Mouse (Mus musculus): ENCODE data around the gene Zfp61.

Gene Zfp61

DNA sequence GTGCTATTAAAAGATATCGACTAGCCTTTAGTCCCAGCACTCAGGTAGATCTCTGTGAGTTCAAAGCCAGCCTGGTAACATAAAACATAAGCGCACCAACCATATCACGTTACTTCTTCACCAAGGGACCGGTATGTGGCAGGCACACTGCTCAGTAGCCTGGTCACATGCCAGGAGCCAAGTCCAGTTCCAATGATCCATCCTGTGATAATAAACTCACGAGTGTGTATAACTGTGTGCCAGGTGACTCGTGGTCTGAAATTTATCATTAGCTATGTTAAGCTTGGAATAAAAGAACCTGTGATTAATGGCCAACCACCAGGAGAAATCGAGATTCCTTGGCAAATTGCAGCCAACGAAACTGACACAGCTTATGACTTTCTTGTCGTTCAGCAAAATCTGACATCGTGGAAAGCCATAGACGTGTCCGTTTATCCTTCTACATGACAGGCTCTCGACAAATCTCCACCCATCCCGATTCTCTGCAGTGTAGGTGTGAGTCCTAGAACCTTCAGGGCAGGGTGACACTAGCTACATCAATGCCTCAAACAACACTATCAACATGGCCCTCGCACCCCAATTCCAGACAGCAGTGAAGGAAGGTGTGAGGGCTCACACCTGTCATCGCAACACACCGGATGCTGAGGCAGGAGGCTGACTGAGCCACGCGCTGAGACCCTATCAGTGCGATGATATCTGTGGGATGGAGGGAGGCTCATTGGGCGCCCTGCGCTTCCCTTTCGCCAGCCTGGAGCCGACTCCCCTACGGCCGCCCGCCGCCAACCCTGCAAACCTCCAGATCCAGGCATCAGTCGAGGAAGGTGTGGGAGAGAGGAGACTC is 14.9 kb upstream of the Zfp61 start:
- POLR2A ChIA-PET: interaction anchor here in 3 of 4 experiments (0.7 to 1.7 kb wide), 10 partner anchors 9 to 237 kb away, joined by 3 to 7 read pairs (median 3); partner anchors contain the start of genes Smg9 (in 2 of the 3), Zfp108 (in 1 of the 3), Zfp235 (in 1 of the 3) and Zfp428 (in 1 of the 3)
- CTCF ChIA-PET: interaction anchor here (0.6 to 1.4 kb wide), 4 partner anchors 13 to 25 kb away, joined by 4 to 7 read pairs (median 4); no protein-coding TSS in a partner anchor

GRCm38 (mm10) chr7:24299823-24300481 is 1.1 kb downstream of the Zfp61 start:
- ChIA-PET POLR2A (interaction anchor here (0.5 to 1.9 kb wide), 39 partner anchors 10 to 704 kb away, joined by 3 to 10 read pairs (median 4); partner anchors contain the start of genes Smg9 (in 2 of the 4), Zfp180 (in 2 of the 4), Zfp235 (in 2 of the 4) and Zfp108 (in 1 of the 4)), CTCF (interaction anchor here (0.5 to 1.9 kb wide), 21 partner anchors 10 to 714 kb away, joined by 3 to 20 read pairs (median 4); partner anchors contain the start of gene Zfp108 (in 1 of the 4))

DNA sequence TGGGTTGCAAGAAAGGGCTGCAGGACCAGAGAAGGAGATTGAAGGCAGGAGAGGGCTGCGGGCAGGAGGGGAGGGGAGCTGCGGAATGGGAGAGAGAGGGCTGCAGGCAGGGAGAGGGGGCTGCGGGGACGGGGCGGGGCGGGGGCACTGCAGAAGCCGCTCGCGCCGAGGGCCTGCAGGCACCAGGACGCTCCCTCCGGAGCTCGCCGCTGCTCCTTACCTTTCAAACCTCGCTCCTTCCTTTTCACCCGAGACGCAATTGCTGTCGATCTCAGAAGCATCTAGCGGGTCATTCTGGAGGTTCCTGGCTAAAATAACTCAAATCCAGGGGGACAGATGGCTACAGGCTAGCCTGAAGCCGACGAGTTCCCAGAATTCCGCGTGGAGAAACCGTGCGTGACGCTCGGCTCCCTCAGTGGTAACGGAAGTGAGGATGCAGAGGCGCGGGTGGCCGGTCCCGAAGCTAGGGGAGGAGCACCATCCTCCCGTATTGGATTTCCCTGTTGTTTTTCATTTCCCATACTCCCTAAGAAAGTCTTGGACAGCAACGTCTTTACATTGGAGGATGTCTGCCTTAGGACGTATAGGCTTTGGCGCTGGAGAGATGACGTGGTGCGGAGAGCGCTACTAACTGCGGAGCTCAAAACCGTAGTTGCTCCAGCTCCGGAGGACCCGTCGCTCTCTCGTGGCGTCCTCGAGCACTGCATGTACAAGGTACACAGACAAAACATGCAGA is 1.9 kb downstream of the Zfp61 start:
- ChIA-PET POLR2A (interaction anchor here (0.6 to 1.9 kb wide), 37 partner anchors 10 to 705 kb away, joined by 3 to 10 read pairs (median 4); partner anchors contain the start of genes Smg9 (in 2 of the 4), Zfp180 (in 2 of the 4), Zfp235 (in 2 of the 4) and Zfp108 (in 1 of the 4)), CTCF (interaction anchor here (0.6 to 1.9 kb wide), 17 partner anchors 10 to 676 kb away, joined by 3 to 20 read pairs (median 4); partner anchors contain the start of gene Zfp108 (in 1 of the 4))

GRCm38 (mm10) chr7:24298635-24298972 is 2.4 kb downstream of the Zfp61 start:
- ChIA-PET CTCF (interaction anchor here in 3 of 4 experiments (0.6 to 1.9 kb wide), 9 partner anchors 9 to 676 kb away, joined by 3 to 20 read pairs (median 4); partner anchors contain the start of gene Zfp108 (in 1 of the 3)), POLR2A (interaction anchor here (0.7 to 1.9 kb wide), 18 partner anchors 9 to 301 kb away, joined by 3 to 10 read pairs (median 6); partner anchors contain the start of genes Smg9 (in 2 of the 4), Zfp111 (in 1 of the 4), Zfp180 (in 1 of the 4) and Zfp94 (in 1 of the 4))

DNA sequence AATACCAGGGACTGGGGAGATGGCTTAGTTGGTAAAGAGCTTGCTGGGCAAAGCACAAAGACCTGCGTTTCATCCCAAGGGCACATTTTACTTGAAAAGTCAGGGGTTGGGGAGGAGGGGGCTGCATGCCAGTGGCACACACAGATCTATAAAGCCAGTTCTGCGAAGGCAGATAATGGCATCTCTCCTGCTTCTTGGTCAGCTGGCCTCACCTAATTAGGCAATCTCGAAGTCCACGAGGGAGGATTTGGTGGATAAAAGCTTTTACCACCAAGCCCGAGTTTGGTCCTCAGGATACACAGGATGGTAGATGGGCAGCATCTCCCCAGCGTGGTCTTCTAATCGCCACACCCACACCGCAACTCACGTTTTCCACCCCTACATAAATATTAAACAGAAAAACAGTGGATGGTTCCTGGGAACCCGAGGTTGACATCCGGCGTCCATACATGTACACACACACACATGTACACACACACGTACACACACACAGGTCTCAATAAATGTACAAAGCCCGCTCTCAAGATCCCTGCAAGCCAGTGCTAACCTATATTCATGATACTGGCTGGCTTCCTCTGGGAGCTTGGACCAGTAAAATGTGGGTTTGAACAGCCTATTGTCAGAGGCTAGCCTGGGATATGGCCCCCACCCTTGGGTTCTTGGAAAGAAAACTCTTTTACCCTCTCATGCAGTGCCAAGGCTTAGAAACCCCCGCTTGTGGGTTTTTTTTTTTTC is 3.5 kb downstream of the Zfp61 start:
- ChIA-PET CTCF (interaction anchor here in 1 of 4 experiments (0.5 kb wide), 1 partner anchor 41 kb away, joined by 4 read pairs; no protein-coding TSS in a partner anchor), POLR2A (interaction anchor here in 1 of 4 experiments (0.7 to 1.3 kb wide), 3 partner anchors 15 to 229 kb away, joined by 3 to 6 read pairs (median 5); no protein-coding TSS in a partner anchor)

GRCm38 (mm10) chr7:24296386-24296785 is 4.6 kb downstream of the Zfp61 start:
- ChIA-PET POLR2A (interaction anchor here in 1 of 4 experiments (0.7 kb wide), 1 partner anchor 78 kb away, joined by 3 read pairs; no protein-coding TSS in a partner anchor), CTCF (interaction anchor here in 2 of 4 experiments (0.7 to 1.5 kb wide), 2 partner anchors 9 to 202 kb away, joined by 4 to 6 read pairs; no protein-coding TSS in a partner anchor)

- POLR2A ChIA-PET: no interaction called here
- CTCF ChIA-PET: interaction anchor here in 1 of 4 experiments (1.5 kb wide), 1 partner anchor 8 kb away, joined by 6 read pairs; no protein-coding TSS in a partner anchor
Observed at GRCm38 (mm10) chr7:24295376-24295775, 5.7 kb downstream of the Zfp61 start.

DNA sequence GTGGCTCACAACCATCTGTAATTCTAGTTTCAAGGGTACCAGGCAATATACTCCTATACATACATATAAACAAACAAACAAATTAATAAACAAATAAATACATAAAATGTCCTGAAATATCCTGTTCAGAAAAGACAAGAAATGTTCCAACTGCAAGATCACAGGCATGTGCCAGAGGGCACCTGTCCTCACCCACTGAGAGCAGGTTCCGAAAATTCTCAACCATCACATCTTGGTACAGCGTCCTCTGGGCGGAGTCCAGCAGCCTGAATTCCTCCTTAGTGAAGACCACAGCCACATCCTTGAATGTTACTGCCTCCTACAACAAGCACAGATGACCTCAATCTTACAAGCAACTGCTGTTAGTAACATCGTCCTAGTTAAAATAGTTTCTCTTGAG is 6.3 kb downstream of the Zfp61 start:
- POLR2A ChIA-PET: no interaction called here
- CTCF ChIA-PET: no interaction called here

DNA sequence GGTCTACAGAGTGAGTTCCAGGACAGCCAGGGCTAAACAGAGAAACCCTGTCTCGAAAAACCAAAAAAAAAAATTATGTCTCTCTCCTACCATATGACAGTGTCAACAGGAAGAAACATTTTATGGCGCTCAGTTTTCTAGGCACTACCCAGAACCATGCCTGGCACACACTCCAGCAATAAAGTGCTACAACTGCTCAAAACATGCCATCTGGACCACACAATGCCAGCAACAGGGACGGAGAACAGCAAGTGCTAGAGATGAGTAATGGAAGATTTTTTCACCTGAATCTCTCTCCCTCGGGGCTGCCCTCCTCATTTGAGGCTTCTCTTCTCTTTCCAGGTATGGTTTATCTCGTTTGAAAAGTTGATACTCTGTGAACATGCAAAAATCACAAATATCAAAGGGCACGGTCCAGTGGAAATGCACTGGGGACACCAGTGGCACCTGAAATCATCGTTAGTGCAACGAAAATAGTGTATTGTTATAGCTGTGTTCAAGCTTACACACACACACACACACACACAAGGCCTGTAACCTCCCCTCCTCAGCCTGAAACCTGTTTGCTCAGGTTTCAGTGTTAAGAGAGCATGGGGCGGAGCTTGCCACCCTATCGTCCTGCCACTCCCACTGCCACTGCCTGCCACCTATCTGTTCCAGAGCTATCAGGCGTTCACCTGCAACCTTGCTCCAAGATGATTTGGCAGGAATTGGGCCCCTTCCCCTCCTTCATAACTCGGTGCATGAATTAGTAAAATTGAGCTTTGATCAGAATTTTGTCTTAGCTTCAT is 7.8 kb downstream of the Zfp61 start:
- CTCF ChIA-PET: no interaction called here
- POLR2A ChIA-PET: no interaction called here

DNA sequence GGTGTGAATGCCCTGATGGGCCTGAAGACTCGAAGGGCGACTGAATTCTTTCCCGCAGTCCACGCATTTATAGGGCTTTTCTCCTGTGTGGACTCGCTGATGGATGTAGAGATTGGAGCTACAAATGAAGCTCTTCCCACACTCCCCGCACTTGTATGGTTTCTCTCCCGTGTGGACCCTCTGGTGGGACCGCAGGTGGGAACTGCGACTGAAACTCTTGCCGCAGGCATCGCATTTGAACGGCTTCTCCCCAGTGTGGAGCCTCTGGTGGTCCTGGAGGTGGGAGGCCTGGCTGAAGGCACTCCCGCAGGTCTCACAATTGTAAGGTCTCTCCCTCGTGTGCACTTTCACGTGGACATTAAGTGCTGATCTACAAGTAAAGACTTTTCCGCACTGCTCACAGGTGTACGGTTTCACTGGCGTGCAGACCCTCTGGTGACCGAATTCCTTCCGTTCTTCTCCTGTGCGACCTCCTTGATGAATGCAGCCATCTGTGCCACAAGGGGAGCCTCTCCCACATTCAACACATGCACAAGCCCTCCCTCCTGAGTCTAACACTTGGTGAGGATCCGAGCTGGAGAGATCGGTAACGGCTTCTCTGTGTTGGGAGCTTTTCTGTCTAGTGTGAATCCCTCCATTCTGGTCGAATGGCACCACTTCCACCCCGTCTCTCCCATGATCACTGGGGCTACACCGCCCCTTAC is 9.5 kb downstream of the Zfp61 start:
- POLR2A ChIA-PET: interaction anchor here in 3 of 4 experiments (0.5 to 1.3 kb wide), 3 partner anchors 21 to 82 kb away, joined by 3 read pairs; partner anchors contain the start of gene Zfp93 (in 1 of the 3)
- CTCF ChIA-PET: interaction anchor here in 3 of 4 experiments (0.6 to 1.3 kb wide), 4 partner anchors 24 to 167 kb away, joined by 3 to 7 read pairs (median 4); no protein-coding TSS in a partner anchor

DNA sequence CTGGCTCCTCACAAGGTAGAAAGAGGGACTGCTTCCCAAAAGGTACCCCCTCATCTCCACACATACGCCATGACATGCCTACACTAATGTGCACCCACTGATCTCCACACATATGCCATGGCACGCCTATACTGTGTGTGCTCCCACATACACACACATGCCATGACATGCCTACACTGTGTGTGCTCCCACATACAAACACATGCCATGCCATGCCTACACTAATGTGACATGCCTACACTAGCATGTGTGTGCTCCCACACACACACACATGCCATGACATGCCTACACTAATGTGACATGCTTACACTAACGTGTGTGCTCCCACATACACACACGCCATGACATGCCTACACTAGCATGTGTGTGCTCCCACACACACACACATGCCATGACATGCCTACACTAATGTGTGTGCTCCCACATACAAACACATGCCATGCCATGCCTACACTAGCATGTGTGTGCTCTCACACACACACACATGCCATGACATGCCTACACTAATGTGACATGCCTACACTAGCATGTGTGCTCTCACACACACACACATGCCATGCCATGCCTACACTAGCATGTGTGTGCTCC is 10.8 kb downstream of the Zfp61 start:
- ChIA-PET POLR2A (interaction anchor here in 2 of 4 experiments (0.6 to 0.9 kb wide), 3 partner anchors 9 to 501 kb away, joined by 3 read pairs; no protein-coding TSS in a partner anchor), CTCF (interaction anchor here in 2 of 4 experiments (0.6 to 0.8 kb wide), 3 partner anchors 9 to 652 kb away, joined by 3 to 4 read pairs (median 3); no protein-coding TSS in a partner anchor)

- ChIA-PET POLR2A (interaction anchor here in 2 of 4 experiments (0.9 to 1.2 kb wide), 2 partner anchors 11 to 21 kb away, joined by 4 to 5 read pairs; no protein-coding TSS in a partner anchor), CTCF (interaction anchor here in 1 of 4 experiments (1.2 to 1.3 kb wide), 3 partner anchors 28 to 171 kb away, joined by 3 to 4 read pairs (median 3); no protein-coding TSS in a partner anchor)
Observed at GRCm38 (mm10) chr7:24288512-24288911, 12.5 kb downstream of the Zfp61 start.

DNA sequence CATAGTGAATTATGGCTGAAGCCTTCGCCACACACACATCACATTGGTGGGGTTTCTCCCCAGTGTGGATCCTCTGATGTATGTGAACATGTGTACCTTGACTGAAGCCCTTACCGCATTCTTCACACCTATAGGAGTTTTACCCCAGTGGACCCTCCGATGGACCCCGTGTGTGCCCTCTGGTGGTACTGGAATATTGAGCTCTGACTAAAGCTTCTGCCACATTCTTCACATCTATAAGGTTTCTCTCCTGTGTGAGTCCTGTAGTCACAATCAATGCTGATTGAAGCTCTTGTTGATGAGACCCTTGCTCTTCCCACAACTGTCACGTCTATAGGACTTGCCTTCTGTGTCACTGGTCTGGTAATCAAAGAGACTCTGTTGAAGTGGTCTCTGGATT is 13.4 kb downstream of the Zfp61 start:
- POLR2A ChIA-PET: interaction anchor here in 3 of 4 experiments (0.6 to 1.3 kb wide), 10 partner anchors 12 to 154 kb away, joined by 3 to 5 read pairs (median 4); partner anchors contain the start of genes Zfp108 (in 1 of the 3), Zfp114 (in 1 of the 3) and Zfp235 (in 1 of the 3)
- CTCF ChIA-PET: interaction anchor here (0.6 to 2.2 kb wide), 31 partner anchors 8 to 201 kb away, joined by 3 to 20 read pairs (median 4); partner anchors contain the start of genes Zfp108 (in 3 of the 4), Zfp61 (in 2 of the 4), Smg9 (in 1 of the 4) and Zfp235 (in 1 of the 4)

DNA sequence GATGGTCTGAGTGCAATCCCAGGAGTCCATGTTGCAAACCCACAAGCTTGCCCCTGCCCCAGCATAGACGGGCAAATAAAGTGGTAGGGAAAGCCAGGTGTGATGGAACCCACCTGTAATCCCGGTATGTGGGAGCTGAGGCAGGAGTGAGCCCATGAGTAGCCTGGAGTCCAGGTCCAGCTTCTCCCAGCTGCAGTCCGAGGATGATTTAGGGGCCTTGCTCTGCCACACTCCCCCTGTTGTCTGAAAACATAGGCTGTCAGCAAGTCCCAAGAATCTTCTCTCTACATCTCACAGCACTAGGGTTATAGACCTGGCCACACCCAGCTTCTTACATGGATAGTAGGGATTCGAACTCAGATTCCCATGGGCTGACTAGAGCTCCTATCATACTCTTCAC is 14.1 kb downstream of the Zfp61 start:
- ChIA-PET CTCF (interaction anchor here in 2 of 4 experiments (0.6 to 2.2 kb wide), 7 partner anchors 9 to 891 kb away, joined by 3 to 20 read pairs (median 5); no protein-coding TSS in a partner anchor), POLR2A (interaction anchor here in 2 of 4 experiments (1.1 to 1.3 kb wide), 2 partner anchors 33 to 153 kb away, joined by 3 read pairs; partner anchors contain the start of genes Zfp108 (in 1 of the 2) and Zfp235 (in 1 of the 2))

GRCm38 (mm10) chr7:24286090-24286489 is 14.9 kb downstream of the Zfp61 start:
- ChIA-PET POLR2A (no interaction called here), CTCF (interaction anchor here in 2 of 4 experiments (1.3 to 2.2 kb wide), 2 partner anchors 13 to 133 kb away, joined by 5 to 20 read pairs; no protein-coding TSS in a partner anchor)

Data from embryonic stem cell, embryonic (primary cell).